Mouse (Mus musculus) left cerebral cortex, postnatal 14 days (tissue): ENCODE results near the gene Faap20. TPM values are rescaled to one million over a fixed set of nuclear protein-coding genes. Genes with fewer than 3 reads are reported as not detected.
"Not testable (repeated sequence)": the region's sequence is repeated elsewhere in the genome, so short reads cannot be mapped to it uniquely, and the experiment has no call there.

Experiments
- DNase-seq, 2 experiments: peaks; one replicate each; pipeline ENCODE4 v3.0.0; 2021 to 2022; ENCODE audit warnings: low spot score in 2 of 2, mixed read lengths in 1 of 2
- intact Hi-C: fragments of 180-260 bp; cut with DNase I; formaldehyde crosslinking; loops from one replicate; pipeline ENCODE4 v1.15.1; 2025
- total RNA-seq, 2 experiments: library from RNA; stranded (reverse); gene quantifications; 2 replicates each; pipeline ENCODE4 v1.2.3; 2021

The Faap20 gene
- total RNA-seq, 2 experiments from 2014 or later, result 22.6 to 27.0 TPM

GRCm38 (mm10) chr4:155239494-155239893, 10.1 kb upstream of the Faap20 start:
- no peak for DNase-seq
- intact Hi-C loops, result no loop called here

- DNase-seq, result no peak
- intact Hi-C loops, result loop anchor here (10.0 kb wide), 1 partner anchor 367 kb away; no protein-coding TSS in a partner anchor
Measured at GRCm38 (mm10) chr4:155241789-155242188, 7.8 kb upstream of the Faap20 start.

- intact Hi-C loops, result loop anchor here (10.0 kb wide), 1 partner anchor 367 kb away; no protein-coding TSS in a partner anchor
- no peak for DNase-seq
Measured at GRCm38 (mm10) chr4:155242292-155242691, 7.3 kb upstream of the Faap20 start.

- DNase-seq, result peak; percentile 42 to 55
- intact Hi-C loops, result loop anchor here (10.0 kb wide), 1 partner anchor 368 kb away; no protein-coding TSS in a partner anchor
Measured at GRCm38 (mm10) chr4:155243233-155243632, 6.4 kb upstream of the Faap20 start.

GRCm38 (mm10) chr4:155245770-155246492, 3.7 kb upstream of the Faap20 start:
- intact Hi-C loops, result loop anchor here (5.0 to 10.0 kb wide), 2 partner anchors 99 to 371 kb away; no protein-coding TSS in a partner anchor
- no peak for DNase-seq

GRCm38 (mm10) chr4:155246691-155247105, 2.9 kb upstream of the Faap20 start:
- DNase-seq, result peak; percentile 81 to 84
- intact Hi-C loops, result loop anchor here (5.0 to 10.0 kb wide), 2 partner anchors 99 to 372 kb away; no protein-coding TSS in a partner anchor

DNA sequence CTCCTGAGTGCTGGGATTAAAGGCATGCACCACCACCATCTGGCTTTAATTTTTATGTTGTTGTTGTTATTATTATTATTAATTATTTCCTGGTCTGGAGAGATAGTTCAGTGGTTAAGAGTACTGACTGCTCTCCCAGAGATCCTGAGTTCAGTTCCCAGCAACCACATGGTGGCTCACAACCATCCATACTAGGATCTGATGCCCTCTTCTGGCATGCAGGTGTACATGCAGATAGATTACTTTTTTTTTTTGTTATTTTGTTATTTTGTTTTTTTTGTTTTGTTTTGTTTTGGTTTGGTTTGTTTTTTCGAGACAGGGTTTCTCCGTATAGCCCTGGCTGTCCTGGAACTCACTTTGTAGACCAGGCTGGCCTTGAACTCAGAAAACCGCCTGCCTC, 1.5 kb upstream of the Faap20 start:
- not testable (repeated sequence) for DNase-seq
- intact Hi-C loops, result loop anchor here (5.0 to 10.0 kb wide), 2 partner anchors 101 to 373 kb away; no protein-coding TSS in a partner anchor

DNA sequence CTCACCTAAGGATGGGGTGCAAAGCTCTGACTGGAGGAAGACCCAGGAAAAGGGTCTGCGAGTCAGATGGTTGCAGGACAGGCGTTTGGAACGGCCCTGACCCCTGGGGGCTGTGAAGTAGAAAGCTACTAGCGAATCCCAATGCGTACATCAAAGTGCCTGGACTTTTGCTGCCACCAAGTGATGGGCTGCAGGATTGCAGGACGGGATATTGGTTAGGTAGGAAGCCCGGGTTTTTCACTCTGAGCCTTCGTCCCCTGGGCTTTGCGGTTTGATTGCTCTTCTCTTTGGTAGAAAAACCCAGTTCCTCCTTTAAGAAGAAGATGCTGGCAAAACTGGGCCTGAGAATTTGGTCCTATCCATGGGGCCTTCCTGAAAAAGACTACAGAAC, 350 bp upstream of the Faap20 start:
- DNase-seq, result peak; percentile 97
- intact Hi-C loops, result loop anchor here (1.0 to 10.0 kb wide), 3 partner anchors 102 to 374 kb away; no protein-coding TSS in a partner anchor

GRCm38 (mm10) chr4:155250361-155251117, 937 bp downstream of the Faap20 start:
- no peak for DNase-seq
- intact Hi-C loops, result no loop called here

DNA sequence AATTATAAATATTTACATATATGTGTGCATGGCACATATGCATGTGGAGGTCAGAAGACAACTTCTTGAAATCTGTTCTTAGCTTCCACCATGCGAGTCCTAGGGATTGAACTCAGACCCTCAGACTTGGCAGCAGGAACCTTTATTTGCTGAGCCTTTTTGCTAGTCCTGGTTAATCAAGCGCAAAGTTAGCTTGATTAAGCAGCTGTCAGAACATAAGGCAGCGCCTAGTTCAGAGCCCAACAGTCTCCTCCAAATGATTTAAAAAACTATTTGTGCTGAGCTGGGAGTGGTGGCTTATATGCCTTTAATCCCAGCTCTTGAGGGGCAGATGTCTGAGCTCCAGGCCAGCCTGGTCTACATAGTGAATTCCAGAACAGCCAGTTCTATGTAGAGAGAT, 1.5 kb downstream of the Faap20 start:
- intact Hi-C loops, result no loop called here
- DNase-seq, result no peak

DNA sequence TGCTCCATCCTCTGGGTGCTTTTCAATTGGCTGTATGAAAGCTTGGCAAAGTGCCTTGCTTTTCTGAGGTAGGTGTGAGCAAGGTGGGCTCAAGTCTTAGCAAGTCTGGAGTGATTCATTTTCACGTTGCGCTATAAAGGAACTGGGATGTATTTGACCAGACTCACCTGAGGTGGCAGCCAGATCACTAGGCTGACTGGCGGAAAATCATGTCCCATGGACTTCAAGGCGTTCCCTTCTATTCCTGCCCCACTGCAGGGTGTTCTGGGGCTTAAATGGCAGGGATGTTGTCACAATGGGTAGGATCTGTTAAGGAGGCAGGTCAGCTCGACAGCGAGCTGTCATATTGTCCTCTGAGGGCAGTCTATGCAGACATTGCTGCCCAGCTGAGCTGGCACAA, 2.7 kb downstream of the Faap20 start:
- intact Hi-C loops, result no loop called here
- no peak for DNase-seq

GRCm38 (mm10) chr4:155264521-155265321, 15.1 kb downstream of the Faap20 start:
- intact Hi-C loops, result loop anchor here (5.0 kb wide), 1 partner anchor 43 kb away; no protein-coding TSS in a partner anchor

DNA sequence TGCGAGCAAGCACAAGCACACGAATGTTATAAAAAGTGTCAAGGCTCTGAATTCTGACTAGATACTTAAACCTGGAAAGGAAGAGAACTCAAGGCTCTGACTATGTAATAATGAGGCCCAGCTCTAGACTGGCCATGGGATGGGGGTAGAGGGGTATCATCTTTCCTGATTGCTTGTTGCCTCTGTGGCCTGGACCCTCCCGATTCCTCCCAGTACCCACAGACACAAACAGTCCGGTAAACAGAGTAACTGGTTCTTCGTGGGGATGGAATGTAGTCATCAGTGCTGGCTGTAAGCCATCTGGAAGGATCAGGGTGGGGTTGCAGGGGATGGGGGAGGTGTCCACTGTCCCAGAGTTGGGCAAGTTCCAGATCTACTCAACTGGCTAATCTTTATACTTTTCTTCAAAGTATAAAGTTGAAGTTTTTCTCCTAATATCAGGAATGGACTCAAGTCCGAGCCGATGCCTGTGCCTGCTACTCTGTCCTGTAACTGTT, 17.5 kb downstream of the Faap20 start:
- intact Hi-C loops, result loop anchor here (5.0 kb wide), 1 partner anchor 40 kb away; no protein-coding TSS in a partner anchor
- no peak for DNase-seq

More at GRCm38 (mm10) chr4:155264521-155265321, 15.1 kb downstream of the Faap20 start:
- DNase-seq, result no peak

DNA sequence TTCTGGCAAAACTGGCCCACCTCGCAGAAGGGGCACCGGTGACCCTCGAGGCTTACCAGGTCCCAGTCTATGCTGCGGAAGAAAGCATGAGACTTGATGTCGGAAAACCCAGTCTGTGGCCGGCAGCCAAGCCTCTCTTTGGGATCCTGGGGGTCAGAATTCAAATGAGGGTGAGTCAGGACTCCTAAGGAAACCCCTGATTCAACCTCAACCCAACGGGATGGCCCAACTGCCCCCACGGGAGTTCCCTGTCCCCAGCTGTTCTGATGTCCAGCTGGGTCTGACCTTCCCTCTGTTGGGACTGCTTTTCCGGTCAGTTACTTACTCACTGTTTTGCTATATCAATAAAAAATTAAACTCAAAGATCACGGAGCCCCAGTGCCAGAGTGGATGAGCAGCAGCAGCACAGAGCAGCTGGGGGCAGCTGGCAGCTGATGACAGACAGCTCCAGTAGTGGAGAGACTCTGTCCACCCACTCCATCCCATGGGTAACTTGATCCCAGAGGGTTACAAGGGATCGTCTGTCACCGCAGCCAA, 18.1 kb downstream of the Faap20 start:
- no peak for DNase-seq
- intact Hi-C loops, result loop anchor here (5.0 kb wide), 1 partner anchor 40 kb away; no protein-coding TSS in a partner anchor

DNA sequence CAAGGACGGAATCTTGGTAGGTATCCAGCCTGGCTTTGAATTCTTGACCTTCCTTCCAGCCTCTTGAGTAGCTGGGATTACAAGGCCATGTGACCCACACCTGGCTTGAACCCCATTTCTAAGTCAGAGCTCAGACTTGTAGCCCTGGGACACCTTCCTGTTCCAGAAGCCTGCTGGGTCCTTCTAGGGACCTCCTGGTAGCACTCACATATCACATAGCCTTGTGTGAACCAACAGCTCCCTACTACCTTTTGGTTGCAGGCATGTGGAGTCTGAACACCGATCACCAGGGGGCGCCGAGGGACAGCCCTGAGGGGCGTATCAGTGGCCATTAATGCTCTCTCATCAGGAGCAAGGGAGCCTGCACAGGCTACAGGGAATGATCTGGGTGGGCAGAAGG, 18.8 kb downstream of the Faap20 start:
- DNase-seq, result peak; percentile 51 to 74
- intact Hi-C loops, result loop anchor here (5.0 kb wide), 1 partner anchor 39 kb away; no protein-coding TSS in a partner anchor

GRCm38 (mm10) chr4:155274451-155274850, 24.8 kb downstream of the Faap20 start:
- no peak for DNase-seq
- intact Hi-C loops, result no loop called here

DNA sequence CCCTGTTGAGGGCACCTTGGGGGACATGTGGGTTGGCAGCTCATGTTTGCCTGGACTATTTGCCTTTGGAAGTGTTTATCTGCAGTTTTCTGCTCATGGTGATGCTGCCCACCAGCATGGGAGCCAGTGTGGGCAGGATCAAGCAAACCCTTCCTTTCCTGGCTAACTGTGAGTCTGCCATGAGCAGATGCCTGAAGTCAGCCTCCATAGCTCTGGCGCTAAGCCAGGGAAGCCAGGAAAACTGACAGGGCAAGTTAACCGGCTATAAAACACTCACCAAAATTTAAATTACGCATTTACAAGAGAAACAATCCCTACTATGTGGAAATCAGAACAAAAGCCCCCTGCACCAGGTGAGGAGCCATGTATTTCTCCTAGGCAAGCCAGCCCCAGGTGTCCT, 25.2 kb downstream of the Faap20 start:
- no peak for DNase-seq
- intact Hi-C loops, result no loop called here

GRCm38 (mm10) chr4:155277963-155278362, 28.4 kb downstream of the Faap20 start:
- intact Hi-C loops, result no loop called here

GRCm38 (mm10) chr4:155279054-155279453, 29.5 kb downstream of the Faap20 start:
- DNase-seq, result no peak
- intact Hi-C loops, result no loop called here

More at GRCm38 (mm10) chr4:155277963-155278362, 28.4 kb downstream of the Faap20 start:
- DNase-seq, result no peak
